Mouse (Mus musculus) lung, adult 2 months (tissue): ENCODE data around the gene Ldlr.

Experiments used
- CTCF ChIP-seq: fragments of 200-500 bp; IDR thresholded peaks from 2 replicates; pipeline ENCODE4 v1.5.1; 2011; ENCODE audit warnings: mild to moderate bottlenecking, low read length, control low read depth; ENCODE audit not compliant: insufficient read depth
- POLR2A ChIP-seq: fragments of 200-500 bp; IDR thresholded peaks from 2 replicates; pipeline ENCODE4 v1.6.1; 2011; ENCODE audit warnings: low read depth, mild to moderate bottlenecking, control low read depth, low read length, borderline replicate concordance; ENCODE audit errors: extremely low read depth

DNA sequence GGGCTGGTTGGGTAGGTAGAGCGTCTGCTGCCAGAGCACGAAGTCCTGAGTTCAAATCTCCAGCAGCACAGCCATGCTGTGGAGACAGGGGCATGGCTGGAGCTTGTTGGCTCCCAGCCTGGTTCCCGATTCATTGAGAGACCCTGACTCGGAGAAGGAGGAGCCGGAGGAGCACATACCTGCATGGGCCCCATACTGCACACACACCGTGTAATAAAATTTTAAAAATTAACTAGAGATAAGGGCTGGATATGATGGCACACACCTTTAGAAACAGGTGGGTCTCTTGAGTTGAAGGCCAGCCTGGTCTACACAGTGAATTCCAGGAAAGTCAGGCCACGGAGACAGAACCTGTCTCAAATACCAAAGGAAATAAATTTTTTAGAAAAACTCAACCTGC lies 10.7 kb downstream of the Ldlr start:
- TF ChIP-seq CTCF (no peak), POLR2A (no peak)
